Mouse (Mus musculus): ENCODE measurements around the gene Ptov1.

DNA sequence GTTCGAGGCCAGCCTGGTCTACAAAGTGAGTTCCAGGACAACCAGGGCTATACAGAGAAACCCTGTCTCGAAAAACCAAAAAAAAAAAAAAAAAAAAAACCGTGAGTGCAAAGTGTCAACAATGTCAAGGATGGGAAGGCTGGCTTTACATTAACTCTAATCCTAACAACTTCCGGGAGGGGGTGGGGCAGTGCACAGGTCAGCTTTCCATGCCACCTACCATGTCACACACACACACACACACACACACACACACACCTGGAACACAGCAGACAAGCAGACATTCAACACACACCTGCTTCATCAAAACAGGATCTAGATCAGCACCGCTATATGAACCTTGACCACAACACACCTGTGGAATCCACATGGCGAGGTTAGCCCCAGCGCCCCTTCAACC is 20.6 kb upstream of the Ptov1 start:
- no peak for TF ChIP-seq POLR2A (IDR thresholded peaks at IDR 0.05; ENCODE audit: low read depth, low read length)
- no peak for TF ChIP-seq CTCF (IDR thresholded peaks at IDR 0.05; ENCODE audit: extremely low read depth, insufficient read depth, insufficient read length, insufficient replicate concordance)
